Mouse (Mus musculus) v-Abl transformed pro-B cells (cell line): ENCODE measurements around the gene Foxn3.

ENCODE experiments used
- in situ Hi-C, 2 experiments: fragments of 400-800 bp; cut with MboI; formaldehyde crosslinking; loops; one replicate each; pipeline ENCODE4 v1.15.1; 2025; ENCODE audit not compliant: unreplicated experiment in 2 of 2

The Foxn3 gene

GRCm38 (mm10) chr12:99529687-99530411, 33.5 kb downstream of the Foxn3 start:
- in situ Hi-C loops, result no loop called here

GRCm38 (mm10) chr12:99528958-99529357, 34.4 kb downstream of the Foxn3 start:
- in situ Hi-C loops, result no loop called here

- in situ Hi-C loops, result no loop called here
Observed at GRCm38 (mm10) chr12:99527452-99527851, 35.9 kb downstream of the Foxn3 start.

- in situ Hi-C loops, result no loop called here
Observed at GRCm38 (mm10) chr12:99526571-99527140, 36.7 kb downstream of the Foxn3 start.

- in situ Hi-C loops, result no loop called here
Observed at GRCm38 (mm10) chr12:99522882-99523281, 40.5 kb downstream of the Foxn3 start.

- in situ Hi-C loops, result no loop called here
Observed at GRCm38 (mm10) chr12:99519862-99520261, 43.5 kb downstream of the Foxn3 start.

GRCm38 (mm10) chr12:99519191-99519614, 44.2 kb downstream of the Foxn3 start:
- in situ Hi-C loops, result no loop called here

- in situ Hi-C loops, result no loop called here
Observed at GRCm38 (mm10) chr12:99518640-99519039, 44.7 kb downstream of the Foxn3 start.

- in situ Hi-C loops, result no loop called here
Observed at GRCm38 (mm10) chr12:99518126-99518525, 45.3 kb downstream of the Foxn3 start.

- in situ Hi-C loops, result no loop called here
Observed at GRCm38 (mm10) chr12:99517296-99517695, 46.1 kb downstream of the Foxn3 start.

GRCm38 (mm10) chr12:99515481-99515880, 47.9 kb downstream of the Foxn3 start:
- in situ Hi-C loops, result no loop called here

GRCm38 (mm10) chr12:99511644-99512043, 51.7 kb downstream of the Foxn3 start:
- in situ Hi-C loops, result no loop called here

- in situ Hi-C loops, result no loop called here
Observed at GRCm38 (mm10) chr12:99510759-99511158, 52.6 kb downstream of the Foxn3 start.

- in situ Hi-C loops, result no loop called here
Observed at GRCm38 (mm10) chr12:99502225-99502624, 61.2 kb downstream of the Foxn3 start.

- in situ Hi-C loops, result no loop called here
Observed at GRCm38 (mm10) chr12:99498978-99499694, 64.2 kb downstream of the Foxn3 start.

- in situ Hi-C loops, result no loop called here
Observed at GRCm38 (mm10) chr12:99498189-99498977, 65.0 kb downstream of the Foxn3 start.

GRCm38 (mm10) chr12:99496945-99497344, 66.4 kb downstream of the Foxn3 start:
- in situ Hi-C loops, result no loop called here

GRCm38 (mm10) chr12:99490216-99490615, 73.2 kb downstream of the Foxn3 start:
- in situ Hi-C loops, result no loop called here

- in situ Hi-C loops, result no loop called here
Observed at GRCm38 (mm10) chr12:99489001-99489592, 74.3 kb downstream of the Foxn3 start.

GRCm38 (mm10) chr12:99480372-99480771, 83.0 kb downstream of the Foxn3 start:
- in situ Hi-C loops, result no loop called here

- in situ Hi-C loops, result no loop called here
Observed at GRCm38 (mm10) chr12:99474176-99474575, 89.2 kb downstream of the Foxn3 start.
